Comparison of ENCODE assay signal across 17 mouse cellular contexts in the genomic region with DNA sequence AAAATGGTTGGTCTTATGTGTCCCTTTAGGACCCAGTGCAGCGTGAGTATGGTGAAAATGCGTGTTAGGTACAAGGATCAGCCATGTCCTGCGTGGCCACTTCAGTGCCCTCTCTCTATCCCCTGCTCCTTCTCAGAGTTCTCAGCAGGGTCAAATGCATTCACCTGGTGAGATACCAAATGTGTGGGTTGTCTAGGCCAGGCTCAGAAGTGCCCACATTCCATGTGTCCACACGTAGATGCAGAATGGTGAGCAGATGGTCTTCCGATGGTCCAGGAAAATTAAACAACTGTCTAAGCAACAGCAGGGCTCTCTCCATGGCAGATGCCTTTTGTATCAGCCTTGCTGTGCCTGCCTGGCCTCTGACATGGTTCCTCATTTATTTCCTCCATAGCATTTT.
DNase-seq lines count a peak whose midpoint lies in the region; ATAC-seq lines count a peak whose summit lies in the region.
"Had no signal": no experiment of that assay in that cellular context is flagged by ENCODE, and none has a peak within 500 bp of the region (broad histone marks: within the 10 kb centered on the region; RNA-seq: fewer than 3 reads in every experiment).

No protein-coding gene starts in this region.

- H3K27ac ChIP-seq in hindbrain, embryonic 14.5 days, result no peak overlapping the region; the same call in 1 of the 2 replicates
- H3K27ac ChIP-seq in hindbrain, embryonic 12.5 days, result no peak overlapping the region
- H3K27ac ChIP-seq: forebrain, embryonic 10.5 days; liver, embryonic 13.5 days; midbrain, embryonic 13.5 days; neural tube, embryonic 12.5 days had no signal

- no peaks in the 10 kb centered on the region for H3K27me3 ChIP-seq in hindbrain, embryonic 14.5 days (ENCODE audit: control insufficient read depth, insufficient read depth, low read length)
- H3K27me3 ChIP-seq in hindbrain, embryonic 12.5 days, result no peaks in the 10 kb centered on the region
- H3K27me3 ChIP-seq: liver, embryonic 13.5 days; midbrain, embryonic 13.5 days; neural tube, embryonic 12.5 days had no signal

- peaks cover 9% of the 10 kb centered on the region; the same call in 1 of the 2 replicates for H3K4me1 ChIP-seq in hindbrain, embryonic 14.5 days (replicated peaks; ENCODE audit: control insufficient read depth, insufficient read depth, low read length)
- H3K4me1 ChIP-seq in hindbrain, embryonic 12.5 days, result peaks cover 5% of the 10 kb centered on the region; the same call in 1 of the 2 replicates
- H3K4me1 ChIP-seq: forebrain, embryonic 10.5 days; liver, embryonic 13.5 days had no signal

- H3K4me3 ChIP-seq in hindbrain, embryonic 14.5 days (replicated peaks; ENCODE audit: low read length), result no peak overlapping the region
- H3K4me3 ChIP-seq in hindbrain, embryonic 12.5 days, result no peak overlapping the region
- H3K4me3 ChIP-seq: forebrain, embryonic 10.5 days; liver, embryonic 13.5 days; midbrain, embryonic 13.5 days; neural tube, embryonic 12.5 days had no signal

- H3K9me3 ChIP-seq in hindbrain, embryonic 14.5 days (ENCODE audit: control insufficient read depth, low read length), result no peaks in the 10 kb centered on the region
- no peaks in the 10 kb centered on the region for H3K9me3 ChIP-seq in hindbrain, embryonic 12.5 days (replicated peaks)
- H3K9me3 ChIP-seq: forebrain, embryonic 10.5 days; liver, embryonic 13.5 days; midbrain, embryonic 13.5 days; neural tube, embryonic 12.5 days had no signal

- H3K36me3 ChIP-seq in hindbrain, embryonic 14.5 days (replicated peaks; ENCODE audit: control insufficient read depth, insufficient read depth), result no peaks in the 10 kb centered on the region
- no peaks in the 10 kb centered on the region for H3K36me3 ChIP-seq in hindbrain, embryonic 12.5 days
- H3K36me3 ChIP-seq: forebrain, embryonic 10.5 days; liver, embryonic 13.5 days; midbrain, embryonic 13.5 days; neural tube, embryonic 12.5 days had no signal

- H3K4me2 ChIP-seq in hindbrain, embryonic 14.5 days (replicated peaks), result no peak overlapping the region
- H3K4me2 ChIP-seq in hindbrain, embryonic 12.5 days (replicated peaks), result no peak overlapping the region
- H3K4me2 ChIP-seq: liver, embryonic 13.5 days; midbrain, embryonic 13.5 days; neural tube, embryonic 12.5 days had no signal

- peak; percentile 31; the same call in 1 of the 2 replicates for ATAC-seq in hindbrain, embryonic 14.5 days (ENCODE audit: low FRiP score)
- no peak for ATAC-seq in hindbrain, embryonic 12.5 days (ENCODE audit: low FRiP score)
- no peak for ATAC-seq in megakaryocyte-erythroid progenitor cell, adult 5-6 weeks (replicated peaks; ENCODE audit: low FRiP score, low TSS enrichment, poor library complexity, severe bottlenecking)
- ATAC-seq: CD4-positive, CD25-positive, alpha-beta regulatory T cell, adult 4 months had no signal

- 75% methylated on average over 5 of the region's 5 CpGs for WGBS in hindbrain, embryonic 14.5 days
- 77% methylated on average over 5 of the region's 5 CpGs for WGBS in hindbrain, embryonic 12.5 days

- H3K9ac ChIP-seq in hindbrain, embryonic 14.5 days, result no peak overlapping the region
- H3K9ac ChIP-seq in hindbrain, embryonic 12.5 days, result no peak overlapping the region
- H3K9ac ChIP-seq: liver, embryonic 13.5 days; midbrain, embryonic 13.5 days; neural tube, embryonic 12.5 days had no signal

- no peak for DNase-seq in hindbrain, embryonic 14.5 days (ENCODE audit: low spot score)
- DNase-seq in retina, postnatal 1 day, result peak; percentile 23
- no peak for DNase-seq in retina, embryonic 14.5 days (ENCODE audit: low spot score)
- DNase-seq in cerebellum, adult 9-11 months, result peak; percentile 86
- no peak for DNase-seq in adipocyte (ENCODE audit: low spot score)
- DNase-seq: adrenal gland, postnatal 25 days; heart, postnatal 36 days; kidney, adult 8-10 months; kidney, postnatal 14 days; liver, embryonic 13.5 days; lung, adult 2 months had no signal

Comparison
In these comparisons a context has a peak if more than half of its experiments do, and no peak if none do; other contexts are left out.
1. DNase-seq: peak in retina, postnatal 1 day (single experiment) and cerebellum, adult 9-11 months (single experiment); none in hindbrain, embryonic 14.5 days (single experiment), retina, embryonic 14.5 days (single experiment) and adipocyte (single experiment).